Mouse (Mus musculus): ENCODE measurements around the gene Tmem43.
"Not testable (repeated sequence)": the region's sequence is repeated elsewhere in the genome, so short reads cannot be mapped to it uniquely, and the experiment has no call there.

The Tmem43 gene

DNA sequence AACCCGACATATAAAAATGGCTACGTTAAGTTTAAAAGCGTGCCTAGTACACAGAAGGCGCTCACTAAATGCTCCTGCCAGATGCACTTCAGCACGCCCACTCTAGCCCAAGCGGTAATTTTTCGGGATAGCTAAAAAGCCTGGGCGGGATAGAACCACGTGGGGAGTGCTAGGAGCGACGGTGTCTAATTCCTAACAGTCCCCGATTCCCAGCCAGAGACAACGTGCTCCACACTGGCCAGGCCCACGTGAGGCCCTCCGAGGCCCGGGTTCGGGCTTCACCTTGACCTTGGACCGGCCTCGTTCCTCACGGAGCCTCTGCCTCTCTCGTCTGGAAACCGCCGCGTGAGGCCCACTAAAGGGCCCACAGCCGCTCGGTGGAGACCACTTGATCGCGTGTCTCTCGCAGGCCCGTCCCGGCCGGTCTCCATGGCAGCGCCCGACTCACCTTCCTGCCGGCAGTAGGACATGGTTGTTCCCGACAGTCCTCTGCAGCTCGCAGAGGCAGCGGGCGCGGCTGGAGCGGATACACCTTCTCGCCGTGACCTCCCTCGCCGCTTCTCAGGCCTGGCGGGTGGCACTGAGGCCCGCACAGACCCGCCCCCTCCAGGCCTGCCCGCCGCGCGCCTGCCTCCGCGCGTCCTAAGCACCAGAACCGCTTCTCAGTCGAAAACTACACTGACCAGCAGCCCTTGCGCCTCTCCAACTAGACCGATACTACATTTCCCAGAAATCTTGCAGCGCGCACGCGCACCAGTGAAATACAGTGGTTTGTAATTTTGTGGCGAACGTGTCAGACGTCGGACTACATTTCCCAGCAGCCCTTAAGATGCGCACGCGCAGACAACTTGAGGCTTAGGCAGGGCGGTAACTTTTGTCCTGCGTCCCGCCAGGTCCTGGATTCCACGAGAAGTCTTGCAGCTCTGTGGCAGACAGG, at the start of gene Tmem43, which contains the start of gene Chchd4:
TSS of gene Tmem43 (plus strand) at position 836 of the 937 bp plus-strand sequence.
TSS of gene Chchd4 (minus strand) at position 679 of the 937 bp plus-strand sequence.
- DNase-seq: peak; percentile 100

DNA sequence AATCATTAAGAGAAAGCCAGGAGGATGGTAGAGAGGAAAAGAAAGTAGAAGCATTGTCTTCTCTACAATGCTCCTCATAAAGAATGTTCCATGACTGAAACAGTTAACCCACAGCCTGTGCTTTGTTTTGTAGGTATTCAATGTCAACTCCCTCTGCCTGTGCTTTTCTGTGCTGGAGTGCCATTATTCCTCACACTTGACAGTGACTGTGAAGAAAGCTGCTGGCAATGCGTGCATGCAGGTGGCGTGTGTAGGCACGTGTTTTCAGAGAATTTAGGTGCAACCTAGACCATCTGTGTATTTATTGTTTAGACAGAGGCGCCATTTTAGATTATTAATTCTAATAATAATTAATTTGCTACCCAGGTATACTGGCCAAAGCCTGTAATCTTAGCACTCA, 49.4 kb upstream of the Tmem43 start:
- DNase-seq: no peak

DNA sequence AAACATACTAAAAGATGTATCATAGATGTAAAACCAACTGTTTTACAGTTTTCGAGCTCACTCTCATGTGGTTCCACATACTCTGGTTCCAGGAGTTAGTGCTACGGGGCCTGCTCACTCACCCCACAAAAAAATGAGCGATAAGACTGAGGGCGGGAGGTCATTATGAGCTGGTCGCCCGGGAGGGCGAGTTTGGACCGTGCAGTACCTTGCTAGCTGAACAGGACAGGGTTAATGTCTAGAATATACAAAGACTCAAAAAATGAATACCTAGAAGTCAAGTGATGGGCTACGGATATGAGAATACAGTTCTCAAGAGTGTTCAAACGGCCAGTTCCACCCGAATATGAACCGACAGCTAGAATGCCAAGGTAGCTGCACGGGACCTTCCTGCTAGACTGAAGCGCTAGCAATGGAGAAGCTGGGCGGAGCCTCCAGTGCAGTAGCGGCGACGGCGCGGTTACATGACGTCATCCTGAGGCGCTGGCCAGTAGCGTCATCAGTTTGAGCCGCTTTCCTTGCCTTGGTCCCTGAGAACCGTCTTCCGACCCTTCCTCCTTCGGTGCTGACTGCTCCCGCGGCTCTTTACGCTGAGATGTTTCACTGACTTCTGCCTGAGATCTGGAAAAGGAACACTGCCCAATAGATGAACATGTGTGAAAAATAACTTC, 32.9 kb upstream of the Tmem43 start:
- peak; percentile 97 for DNase-seq

DNA sequence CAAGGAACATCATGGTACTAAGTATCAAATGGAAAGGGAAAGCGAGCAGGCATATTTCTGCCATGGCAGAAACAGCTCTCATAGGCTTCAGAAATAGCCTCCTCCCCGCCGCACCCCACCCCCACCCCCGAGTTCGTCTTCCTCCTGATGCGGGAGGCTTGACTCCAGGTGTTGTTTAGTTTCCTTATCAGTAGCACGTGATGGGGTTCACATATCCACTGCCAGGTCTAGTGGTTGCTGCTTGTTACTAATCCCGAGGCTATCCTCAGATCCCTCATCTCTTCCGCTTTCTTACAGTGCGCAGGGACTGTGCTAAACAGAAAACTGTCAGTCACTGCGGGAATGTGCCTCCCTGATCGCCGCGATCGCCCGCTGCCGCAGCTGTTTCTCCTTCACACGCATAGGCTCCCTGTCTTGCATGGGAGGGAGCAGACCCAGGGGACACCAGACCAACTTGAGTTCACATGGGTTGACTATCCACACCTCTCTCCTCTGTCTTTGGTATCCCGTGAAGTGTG, 32.3 kb upstream of the Tmem43 start:
- no peak for DNase-seq

DNA sequence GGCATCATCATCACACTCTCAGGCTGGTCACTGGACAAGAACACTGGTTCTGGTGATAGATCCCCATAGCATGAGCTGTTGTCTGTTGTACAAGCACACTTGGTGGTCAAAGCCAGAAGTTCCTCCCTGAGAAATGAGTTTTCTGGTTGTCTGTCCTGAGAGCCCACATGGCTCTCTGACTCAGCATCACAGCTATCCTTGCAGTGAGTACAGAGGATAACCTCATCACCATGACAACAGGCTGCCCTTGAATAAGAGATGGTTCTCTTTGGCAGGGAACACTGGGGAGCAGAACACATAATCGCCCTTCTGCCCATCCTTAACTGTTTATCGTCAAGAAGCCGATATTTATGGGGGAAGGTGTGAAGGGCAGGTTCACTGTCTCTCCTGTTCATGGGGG, 28.2 kb upstream of the Tmem43 start:
- no peak for DNase-seq

DNA sequence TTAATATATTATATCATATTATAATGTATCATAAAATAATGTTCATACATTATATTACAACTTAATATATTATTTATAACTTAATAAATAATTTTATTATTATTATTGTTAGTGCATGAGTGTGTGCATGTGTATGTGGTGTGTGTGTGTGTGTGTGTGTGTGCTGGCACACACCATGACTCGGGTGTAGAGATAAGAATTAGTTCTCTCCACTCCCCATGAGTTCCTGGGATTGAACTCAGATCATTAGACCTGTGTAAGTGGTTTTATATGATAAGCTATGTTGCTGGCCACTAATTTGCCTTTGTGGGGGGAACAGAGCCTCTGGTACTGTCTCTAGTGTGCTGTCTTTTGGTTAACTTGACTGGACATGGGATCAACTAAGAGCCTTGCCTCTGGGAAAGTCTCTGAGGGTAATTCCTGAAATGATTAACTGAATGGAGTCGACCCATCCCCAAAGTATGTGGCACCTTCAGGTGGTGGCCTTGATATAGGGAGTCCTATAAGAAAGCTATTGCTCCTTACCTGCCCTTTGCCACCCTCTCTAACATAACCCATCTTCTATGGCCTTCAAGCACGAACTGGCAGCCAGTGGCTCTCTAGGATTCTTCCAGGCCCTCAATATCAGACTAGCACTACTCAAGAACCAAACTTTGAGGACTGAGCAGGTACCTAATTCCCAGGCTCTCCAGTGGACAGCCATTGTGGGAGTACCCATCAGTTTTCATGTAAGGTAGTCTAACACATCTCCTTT, 23.9 kb upstream of the Tmem43 start:
- DNase-seq: no peak

DNA sequence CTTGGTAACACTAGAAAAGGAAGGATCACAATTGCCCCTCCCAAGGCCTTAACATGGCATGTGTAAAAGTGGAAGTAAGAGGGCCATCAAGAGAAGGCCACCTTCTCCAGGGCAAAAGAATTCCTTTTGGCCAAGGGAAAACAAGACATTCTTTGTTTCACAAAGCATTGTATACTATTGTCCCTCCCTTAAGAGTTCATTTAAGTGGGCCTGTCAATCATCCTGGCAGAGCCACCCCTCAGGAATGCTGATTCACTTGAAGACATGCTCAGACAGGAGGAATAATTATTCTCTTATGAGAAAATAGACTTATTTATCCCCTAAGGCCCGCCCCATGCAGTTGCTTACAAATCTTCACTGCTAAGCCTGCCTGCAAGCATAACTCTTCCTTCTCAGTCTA, 21.4 kb upstream of the Tmem43 start:
- no peak for DNase-seq

DNA sequence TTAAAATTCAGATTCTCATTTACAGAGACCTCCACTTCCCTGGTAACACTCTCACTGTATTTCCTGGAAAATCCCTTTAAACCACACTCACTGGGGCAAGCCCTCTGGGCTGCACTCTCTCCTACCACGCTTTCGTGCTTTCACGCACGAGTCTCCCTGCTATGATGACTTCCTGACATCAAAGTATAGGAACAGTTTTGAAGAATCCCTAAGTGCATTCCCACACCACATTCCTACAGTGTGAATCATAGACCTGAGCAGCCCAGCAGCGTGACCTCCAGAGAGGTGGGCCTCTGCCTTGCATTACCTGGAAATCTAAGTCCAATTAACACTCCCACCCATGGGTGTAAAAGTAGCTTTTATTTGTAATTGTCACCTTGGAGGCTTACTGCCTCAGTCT, 19.0 kb upstream of the Tmem43 start:
- no peak for DNase-seq

DNA sequence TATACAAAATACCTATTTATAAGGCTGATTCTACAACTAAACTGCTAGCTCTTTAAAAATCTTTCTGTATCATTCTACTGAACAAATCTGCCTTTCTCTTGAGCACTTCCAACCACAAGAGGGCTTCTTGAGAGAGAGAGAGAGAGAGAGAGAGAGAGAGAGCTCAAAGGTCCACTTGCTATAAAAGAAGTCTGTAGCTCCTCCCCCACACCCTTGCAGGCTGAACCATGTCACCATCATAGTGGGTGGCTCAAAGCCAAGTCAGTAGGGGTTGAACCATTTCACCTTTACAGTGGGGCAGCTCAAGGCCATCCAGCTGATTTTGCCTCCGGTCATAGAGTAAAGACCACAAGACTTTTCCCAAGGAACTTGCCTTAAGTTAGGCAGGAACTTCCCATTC, 14.0 kb upstream of the Tmem43 start:
- no peak for DNase-seq

DNA sequence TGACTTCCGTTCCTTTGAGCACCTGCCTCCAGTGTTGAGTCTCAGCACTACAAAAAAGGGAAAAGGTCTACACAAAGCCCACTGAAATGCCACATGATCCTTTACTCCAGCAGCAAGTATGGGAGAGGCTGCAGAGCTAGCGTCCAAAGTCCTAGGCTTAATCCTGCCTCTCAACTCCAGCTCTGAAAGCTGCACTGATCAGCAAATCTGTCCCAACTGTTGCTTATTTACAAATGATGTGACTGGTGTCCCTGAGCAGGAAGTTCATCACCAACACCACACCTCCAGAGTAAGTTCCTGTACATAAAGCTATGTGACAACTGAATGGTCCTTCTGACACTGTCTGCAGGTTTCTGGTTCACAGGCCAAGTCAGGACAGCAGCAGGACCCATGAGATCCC, 7.7 kb upstream of the Tmem43 start:
- DNase-seq: no peak

DNA sequence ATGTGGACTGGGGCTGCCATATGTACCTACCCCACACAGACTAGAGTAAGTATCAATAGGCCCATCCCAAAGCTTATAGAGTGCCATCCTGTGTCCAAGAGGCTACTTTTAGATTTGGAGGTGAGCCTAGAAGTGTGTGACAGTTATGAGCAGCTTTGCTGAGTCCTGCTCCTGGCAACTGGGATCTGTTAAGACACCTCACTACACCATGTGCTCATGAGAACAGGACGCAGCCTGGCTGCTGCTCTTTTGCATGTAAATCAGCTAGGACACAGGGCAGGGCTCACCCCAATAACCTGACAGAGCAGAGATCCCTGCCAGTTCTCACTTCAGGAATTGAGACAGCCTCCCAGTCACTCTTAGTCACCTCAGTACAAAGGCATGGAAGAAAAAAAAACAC, 6.4 kb upstream of the Tmem43 start:
- DNase-seq: no peak

DNA sequence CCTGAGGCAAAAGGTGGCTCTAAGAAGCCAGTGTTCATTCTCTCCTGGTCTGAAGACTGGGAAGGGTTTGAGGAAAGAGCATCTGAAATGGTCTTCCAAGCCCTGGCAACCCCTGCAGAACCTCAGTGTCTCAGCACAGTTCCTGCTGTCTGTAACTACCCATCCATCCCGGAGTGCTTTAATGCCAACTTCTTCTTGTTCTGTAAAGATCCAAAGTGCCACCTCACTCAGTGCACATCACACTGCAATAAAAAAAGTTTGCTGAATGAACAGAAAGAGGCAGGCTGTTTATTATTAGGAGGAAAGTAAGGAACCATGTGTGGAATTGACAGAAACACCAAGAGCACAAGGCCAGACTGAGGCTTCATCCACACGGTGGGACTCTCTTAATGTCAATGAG, 2.8 kb upstream of the Tmem43 start:
- DNase-seq: no peak

DNA sequence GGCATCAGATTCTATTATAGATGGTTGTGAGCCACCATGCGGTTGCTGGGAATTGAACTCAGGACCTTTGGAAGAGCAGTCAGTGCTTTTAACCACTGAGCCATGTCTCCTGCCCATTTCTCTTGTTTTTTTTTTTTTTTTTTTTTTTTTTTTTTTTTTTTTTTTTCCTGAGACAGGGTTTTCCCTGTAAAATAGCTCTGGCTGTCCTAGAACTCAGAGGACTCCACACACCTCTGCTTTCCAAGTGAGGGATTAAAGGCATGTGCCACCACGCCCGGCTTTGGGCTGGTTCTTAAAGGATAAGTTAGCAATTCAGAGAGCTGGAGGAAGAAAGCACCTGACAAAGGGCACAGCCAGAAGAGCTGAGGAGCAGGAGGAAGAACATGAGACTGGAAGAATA, 2.1 kb upstream of the Tmem43 start:
- DNase-seq: not testable (repeated sequence)

DNA sequence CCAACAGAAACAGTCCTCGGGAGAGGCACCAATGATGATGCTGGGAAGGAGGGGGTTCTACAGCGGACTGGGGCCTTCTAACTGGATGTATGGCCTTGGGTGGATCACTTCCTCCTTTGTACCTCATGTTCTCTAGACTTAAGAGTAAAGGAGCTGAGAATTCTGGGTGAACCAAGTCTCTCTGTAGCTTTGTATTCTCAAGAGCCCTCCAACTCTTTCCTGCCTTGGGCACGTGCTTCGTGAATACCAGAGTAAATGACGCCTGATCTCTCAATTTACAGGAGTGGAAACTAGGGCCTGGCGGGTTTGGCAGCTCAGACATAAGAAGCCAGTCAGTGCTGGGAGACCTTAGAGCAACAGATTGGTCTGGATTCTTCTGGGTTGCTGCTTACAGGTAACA, 1.2 kb upstream of the Tmem43 start:
- DNase-seq: no peak

DNA sequence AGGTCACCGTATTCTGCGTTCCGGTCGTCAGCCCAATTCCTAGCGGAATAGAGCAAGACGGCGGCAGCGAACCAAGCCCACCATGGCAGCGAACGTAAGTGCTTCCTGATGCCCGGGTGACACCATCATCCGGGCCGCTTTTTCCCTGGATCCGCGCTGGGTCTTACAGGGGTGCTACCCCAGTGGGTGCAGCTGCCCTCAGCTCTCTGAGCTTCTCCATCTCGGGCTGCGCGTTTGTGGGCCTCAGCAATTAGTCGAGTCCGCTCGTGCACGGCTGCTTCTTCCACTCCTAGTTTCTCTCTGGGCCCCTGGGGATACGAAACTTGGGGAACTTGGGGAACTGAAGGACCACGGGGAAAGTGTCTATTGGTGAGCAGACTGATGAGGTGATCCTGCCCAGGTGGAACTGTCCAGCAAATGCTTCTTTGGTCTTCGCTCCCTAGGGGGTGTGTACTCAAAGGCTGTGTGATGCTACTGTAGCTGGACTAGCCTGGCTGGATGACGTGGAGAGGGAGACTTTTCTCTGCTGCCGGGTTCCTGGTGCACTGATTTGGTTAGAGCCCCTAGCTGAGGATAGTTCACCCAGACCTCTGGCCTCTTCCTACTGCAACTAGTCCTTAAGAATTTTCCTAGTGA, 420 bp downstream of the Tmem43 start:
- peak; percentile 13 for DNase-seq

DNA sequence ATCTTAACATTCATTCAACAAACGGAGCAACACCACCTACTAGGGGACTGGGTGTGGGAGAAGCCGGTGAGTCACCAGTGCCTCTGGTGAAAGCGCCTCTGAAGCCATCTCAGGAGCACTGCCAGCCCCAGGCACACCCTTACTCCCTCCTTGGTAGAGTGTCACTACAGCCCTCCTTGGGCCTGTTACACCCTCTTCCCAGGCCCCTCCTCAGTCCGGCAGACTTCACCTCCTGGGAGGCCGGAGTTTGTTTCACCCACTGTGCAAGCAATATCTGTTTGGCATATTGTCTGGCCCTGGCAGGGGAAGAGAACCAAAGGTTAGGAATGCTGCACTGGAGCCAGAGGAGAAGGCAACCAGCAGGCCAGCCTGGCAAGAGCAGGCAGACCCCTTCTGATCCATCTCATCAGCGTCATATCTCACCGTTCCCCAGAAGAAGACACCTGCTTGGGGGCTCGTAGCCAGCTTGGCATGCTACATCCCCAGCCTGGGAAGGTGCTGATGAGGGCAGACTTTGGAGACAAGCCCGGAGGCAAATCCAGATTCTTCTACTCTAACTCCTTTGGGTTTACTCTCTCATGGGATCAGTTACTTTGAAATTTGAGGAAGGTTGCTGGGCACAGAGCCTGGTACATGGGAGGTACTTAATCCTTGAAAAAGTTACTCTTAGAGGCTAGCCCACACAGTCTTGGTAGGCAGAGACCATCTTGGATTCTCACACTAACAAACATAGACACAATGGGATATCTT, 1.1 kb downstream of the Tmem43 start:
- peak; percentile 34 for DNase-seq

DNA sequence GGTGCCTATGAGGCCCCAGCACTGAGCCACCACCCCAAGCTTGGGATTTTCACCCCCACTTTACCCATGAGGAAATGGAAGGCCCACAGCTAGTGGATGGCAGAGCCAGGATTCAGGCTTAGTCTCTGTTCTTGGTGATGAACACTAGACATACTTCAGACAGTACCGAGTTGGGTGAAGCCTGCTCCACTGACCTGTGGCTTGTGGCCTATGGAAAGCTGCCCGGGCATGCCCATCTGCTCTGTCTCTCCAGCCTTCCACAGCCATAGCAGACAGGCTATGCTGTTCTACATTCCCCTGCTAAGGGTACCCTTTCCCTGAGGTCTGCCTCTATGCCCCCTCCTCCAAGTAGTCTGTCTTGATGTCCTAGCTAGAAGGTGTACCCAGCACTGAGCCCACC, 3.0 kb downstream of the Tmem43 start:
- DNase-seq: no peak

DNA sequence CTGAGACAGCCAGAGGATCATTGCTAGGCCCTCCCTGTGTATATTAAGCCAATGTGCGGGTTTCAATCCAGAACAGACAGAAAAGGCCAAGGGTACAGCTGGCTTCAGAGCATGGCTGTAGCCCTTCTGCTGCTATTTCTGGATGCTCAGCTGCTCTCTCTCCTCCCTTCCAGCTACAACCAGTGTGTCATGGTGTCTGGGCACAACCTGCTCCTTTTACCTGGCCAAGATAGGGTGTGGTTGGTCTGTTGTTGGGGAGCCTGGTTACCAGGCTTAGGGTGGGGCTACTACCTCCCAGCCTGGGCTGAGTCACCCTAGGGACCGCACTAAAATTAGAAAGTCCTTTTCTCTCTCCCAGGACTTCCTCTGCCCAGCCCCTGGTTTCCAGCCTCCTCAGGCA, 9.9 kb downstream of the Tmem43 start:
- no peak for DNase-seq

DNA sequence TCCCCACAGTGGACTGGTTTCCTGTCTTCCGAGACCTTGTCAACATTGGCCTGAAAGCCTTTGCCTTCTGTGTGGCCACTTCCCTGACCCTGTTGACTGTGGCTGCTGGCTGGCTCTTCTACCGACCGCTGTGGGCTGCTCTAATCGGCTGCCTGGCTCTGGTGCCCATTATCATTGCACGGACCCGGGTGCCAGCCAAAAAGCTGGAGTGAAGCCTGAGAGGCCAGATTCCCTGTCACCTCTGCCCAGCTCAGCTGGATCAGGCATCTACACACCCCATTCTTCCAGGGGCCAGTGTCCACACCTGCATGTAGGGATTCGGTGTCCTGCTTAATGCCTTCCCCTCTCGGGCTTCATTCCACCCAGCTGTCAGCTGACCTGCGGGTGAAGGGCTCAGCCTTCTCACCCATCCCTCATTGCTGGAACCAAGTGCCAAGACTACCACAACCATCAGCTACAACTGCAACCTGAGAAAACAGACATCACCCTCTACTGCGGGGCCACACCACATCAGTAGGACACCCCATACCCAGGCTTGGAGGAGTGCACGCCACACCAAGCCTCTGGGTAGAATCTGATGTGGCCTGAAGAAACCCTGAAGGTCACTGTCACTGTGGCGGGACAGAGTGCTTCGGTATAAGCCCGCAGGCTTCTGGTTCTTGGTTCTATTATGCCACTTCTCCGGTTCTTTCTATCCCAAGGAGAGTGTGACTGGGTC, 13.4 kb downstream of the Tmem43 start:
- DNase-seq: no peak

DNA sequence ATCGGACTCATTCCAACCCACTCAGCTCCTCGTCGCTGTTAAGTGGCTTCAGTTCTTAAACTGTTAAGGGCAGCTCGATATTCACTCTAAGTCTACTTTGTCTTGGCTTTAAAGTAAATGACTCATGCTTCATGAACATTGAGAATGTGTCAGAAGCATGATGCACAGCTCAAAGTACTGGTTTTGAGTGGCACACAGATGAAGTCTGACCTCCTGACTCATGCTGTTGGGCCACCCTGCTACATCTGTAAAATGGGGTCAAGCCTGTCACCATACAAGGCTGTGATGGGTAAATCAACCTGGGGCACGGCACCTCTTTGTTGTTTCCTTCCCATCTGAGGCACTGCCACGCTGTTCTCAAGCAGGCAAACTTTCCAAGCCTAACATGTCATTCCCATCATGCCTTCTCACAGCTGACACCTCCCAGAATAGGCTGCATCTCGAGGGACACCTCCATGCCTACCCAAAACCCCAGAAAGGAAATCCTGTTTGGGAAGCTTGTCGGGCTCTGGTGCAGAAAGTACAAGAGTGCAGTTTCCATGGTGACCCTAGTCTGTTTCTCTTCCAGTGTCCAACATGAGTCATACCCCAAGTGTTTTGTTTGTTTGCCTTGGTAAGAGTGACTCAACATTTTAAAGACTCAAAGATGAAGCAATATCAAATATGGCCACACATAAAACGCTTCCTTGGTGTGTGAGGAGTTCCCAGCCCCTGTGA, 15.2 kb downstream of the Tmem43 start:
- peak; percentile 78 for DNase-seq

DNA sequence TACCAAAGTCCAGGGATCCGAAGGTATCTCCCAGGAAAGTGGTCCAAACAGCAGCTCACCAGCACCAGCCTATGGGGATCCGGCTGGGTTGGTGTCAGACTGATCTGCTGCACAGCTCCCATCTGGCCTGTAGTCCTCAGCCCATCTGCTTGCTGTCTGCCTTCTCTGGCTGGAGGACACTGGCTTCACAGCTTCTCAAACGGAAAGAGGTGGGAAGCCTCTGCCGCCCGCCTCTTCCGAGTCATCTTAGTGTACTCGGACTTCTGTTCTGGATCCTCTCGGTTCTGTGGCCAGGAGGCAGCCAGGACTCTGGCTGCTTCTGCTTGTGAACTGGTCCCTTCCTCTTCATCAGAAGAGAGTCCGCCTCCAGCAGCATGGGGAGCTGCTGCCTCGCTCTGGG, 16.4 kb downstream of the Tmem43 start:
- no peak for DNase-seq

All from lung, postnatal 10 days (tissue).